Mouse (Mus musculus) lung, postnatal 14 days (tissue): Measurements from ENCODE around the gene Mapk1ip1.

Experiments
- DNase-seq: peaks from one replicate; pipeline ENCODE4 v3.0.0; 2021

The Mapk1ip1 gene

GRCm38 (mm10) chr7:138845544-138846391 is at the start of gene Mapk1ip1, which contains the start of gene Ppp2r2d:
Gene Mapk1ip1 (minus strand): TSS chr7:138846273.
Gene Ppp2r2d (plus strand): TSS chr7:138846079.
- DNase-seq, result peak; percentile 98

GRCm38 (mm10) chr7:138885365-138886289 is 39.6 kb upstream of the Mapk1ip1 start:
- no peak for DNase-seq

GRCm38 (mm10) chr7:138883724-138884123 is 37.7 kb upstream of the Mapk1ip1 start:
- DNase-seq, result no peak

DNA sequence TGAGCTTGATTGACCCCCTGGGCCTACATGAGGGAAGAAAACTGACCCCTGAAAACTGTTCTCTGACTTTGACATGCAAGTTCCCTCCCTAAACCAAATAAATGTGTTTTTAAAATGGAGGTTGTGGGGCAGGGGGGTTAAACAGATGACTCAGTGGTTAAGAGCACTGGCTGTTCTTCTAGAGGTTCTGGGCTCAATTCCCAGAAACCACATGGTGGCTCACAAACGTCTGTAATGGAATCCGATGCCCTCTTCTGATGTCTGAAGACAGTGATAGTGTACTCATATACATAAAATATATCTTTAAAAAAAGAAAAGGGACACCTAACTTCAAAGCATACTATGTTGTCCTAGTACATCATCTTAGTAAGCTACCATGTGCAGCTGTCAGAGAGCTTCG is 29.0 kb upstream of the Mapk1ip1 start:
- DNase-seq, result no peak

DNA sequence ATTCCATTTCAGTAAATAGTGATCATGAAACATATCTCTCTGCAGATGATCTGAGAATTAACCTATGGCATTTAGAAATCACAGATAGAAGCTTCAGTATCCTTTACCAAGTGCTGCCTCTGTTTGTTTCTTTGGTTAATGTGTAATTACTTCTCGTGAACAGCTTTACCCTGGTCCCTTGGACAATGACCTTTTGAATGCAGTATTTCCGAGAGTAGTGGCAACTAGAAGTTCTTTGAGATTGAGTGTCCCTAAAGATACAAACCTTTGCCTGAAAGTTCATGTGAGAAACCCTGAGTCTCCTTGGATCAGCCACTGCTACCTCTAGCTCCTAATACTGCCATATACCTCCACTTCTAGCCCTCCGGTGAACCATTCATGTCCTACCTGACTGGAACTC is 26.9 kb upstream of the Mapk1ip1 start:
- DNase-seq, result no peak

- DNase-seq, result no peak
Measured at GRCm38 (mm10) chr7:138868316-138868715, 22.2 kb upstream of the Mapk1ip1 start.

GRCm38 (mm10) chr7:138867286-138867685 is 21.2 kb upstream of the Mapk1ip1 start:
- DNase-seq, result no peak

DNA sequence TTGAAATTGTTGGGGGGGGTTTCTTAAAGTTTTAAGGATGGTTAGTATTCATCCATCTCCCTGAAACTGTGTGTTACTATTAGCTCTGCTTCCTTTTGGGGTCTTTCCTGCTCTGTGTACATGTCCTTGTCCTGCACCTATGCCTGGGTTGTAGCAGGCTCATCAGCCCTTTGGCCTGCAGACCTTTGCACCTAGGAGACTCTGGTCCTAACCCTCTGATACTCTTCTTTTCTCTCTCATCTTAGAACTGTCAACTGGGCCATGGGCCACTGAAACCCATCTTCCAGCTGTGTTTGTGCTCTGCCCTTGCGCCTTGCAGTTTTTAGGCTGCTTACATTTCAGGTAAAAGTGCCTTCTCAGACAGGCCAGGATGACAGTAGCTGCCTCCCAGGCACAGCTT is 18.7 kb upstream of the Mapk1ip1 start:
- no peak for DNase-seq

GRCm38 (mm10) chr7:138863950-138864572 is 18.0 kb upstream of the Mapk1ip1 start:
- DNase-seq, result no peak

- no peak for DNase-seq
Measured at GRCm38 (mm10) chr7:138856670-138857069, 10.6 kb upstream of the Mapk1ip1 start.

DNA sequence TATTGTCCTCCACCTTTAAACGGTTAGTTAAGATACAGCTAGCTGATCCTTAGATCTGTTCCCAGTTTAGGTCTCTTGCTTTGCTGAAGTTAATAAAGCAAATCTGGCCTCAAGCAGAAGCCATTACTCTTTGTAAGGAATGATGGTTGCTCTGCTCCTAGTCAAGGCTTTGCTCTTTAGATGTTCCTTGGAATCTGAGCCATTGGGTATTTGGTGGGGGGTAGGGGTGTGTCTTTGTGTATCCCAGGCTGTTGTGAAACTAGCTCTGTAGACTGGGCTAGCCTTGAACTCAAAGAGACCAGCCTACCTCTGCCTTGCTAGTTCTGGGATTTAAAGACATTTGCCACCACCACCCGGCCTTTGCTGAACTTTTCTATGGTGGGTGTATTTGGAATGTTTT is 8.1 kb upstream of the Mapk1ip1 start:
- DNase-seq, result no peak

DNA sequence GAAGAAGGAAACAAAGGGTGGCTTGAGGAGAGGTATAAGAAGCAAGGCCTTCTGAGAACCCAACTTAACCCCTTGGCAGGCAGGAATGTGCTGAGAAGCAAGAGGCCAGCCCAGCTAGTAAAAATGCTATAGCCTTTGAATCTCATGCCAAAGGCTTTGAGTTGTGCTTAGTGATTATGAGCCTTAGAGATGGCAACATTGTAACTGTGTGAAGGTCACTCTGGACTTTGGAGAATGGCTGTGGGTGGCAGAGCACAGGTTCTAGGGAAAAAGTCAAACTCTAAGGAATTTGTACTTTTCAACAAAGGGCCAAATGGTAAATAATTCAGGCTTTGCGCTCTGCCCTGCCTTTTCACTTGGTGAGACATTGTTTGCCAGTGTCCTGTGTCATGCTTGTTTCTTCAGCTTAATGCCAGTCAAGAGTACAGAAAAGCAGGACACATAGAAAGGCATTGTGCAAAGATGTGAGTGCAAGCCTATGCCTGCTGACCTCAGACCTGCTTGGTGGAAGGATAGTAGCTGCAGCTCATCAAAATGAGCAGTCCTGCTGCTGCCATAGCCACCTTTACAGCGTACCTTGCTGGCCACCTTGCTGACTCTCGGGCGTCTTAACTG is 7.5 kb upstream of the Mapk1ip1 start:
- DNase-seq, result no peak

DNA sequence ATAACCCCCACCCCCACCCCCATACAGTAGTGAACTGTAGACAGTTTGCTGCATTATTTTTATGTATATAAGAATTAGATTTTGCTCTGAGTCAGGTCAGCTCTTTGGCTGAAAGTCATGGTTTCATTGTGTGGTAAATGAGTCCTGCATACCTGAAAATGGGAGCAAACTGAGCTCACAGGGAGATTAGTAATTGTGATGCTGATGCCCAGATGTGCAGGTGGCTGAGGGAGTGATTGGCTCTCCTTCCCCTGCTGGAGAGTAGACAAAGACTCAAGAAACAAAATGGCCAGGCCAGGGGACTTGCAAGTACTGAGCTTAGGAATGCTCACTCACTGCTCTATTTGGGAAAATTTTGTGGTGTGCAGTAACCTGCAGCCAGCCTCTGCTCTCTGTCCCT is 4.0 kb upstream of the Mapk1ip1 start:
- no peak for DNase-seq

GRCm38 (mm10) chr7:138848028-138848920 is 2.2 kb upstream of the Mapk1ip1 start:
- no peak for DNase-seq

DNA sequence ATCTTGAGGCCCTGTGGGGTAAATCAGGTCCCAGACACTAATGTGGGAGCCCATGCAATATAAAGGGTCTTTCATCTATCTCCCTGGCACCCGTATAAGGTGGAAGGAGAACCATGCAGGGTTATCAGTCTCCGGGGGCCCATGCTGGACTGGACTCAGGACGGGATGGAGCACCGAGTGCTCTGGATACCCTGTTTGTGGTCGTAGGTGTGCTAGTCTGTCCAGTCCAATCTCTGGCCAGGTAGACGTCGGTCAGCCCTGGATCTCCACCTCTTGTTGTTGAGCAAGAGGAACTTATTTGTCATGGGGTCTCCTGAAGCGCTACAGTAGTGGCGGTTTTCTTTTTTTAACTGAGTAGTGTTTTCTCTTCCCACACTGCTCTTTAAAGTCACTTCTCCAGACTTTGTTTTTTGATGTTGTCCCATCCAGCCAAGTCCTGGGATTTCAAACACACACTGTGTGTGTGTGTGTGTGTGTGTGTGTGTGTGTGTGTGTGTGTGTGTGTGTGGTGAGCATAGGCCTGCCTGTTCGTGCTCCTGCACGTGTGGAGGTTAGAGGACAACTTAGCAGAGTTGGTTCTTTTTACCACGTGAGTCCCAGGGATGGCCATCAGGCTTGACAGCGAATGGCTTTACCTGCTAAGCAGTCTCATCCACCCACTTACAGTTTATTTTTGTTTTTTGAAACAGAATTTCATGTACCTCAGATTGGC is 1.4 kb upstream of the Mapk1ip1 start:
- DNase-seq, result no peak

DNA sequence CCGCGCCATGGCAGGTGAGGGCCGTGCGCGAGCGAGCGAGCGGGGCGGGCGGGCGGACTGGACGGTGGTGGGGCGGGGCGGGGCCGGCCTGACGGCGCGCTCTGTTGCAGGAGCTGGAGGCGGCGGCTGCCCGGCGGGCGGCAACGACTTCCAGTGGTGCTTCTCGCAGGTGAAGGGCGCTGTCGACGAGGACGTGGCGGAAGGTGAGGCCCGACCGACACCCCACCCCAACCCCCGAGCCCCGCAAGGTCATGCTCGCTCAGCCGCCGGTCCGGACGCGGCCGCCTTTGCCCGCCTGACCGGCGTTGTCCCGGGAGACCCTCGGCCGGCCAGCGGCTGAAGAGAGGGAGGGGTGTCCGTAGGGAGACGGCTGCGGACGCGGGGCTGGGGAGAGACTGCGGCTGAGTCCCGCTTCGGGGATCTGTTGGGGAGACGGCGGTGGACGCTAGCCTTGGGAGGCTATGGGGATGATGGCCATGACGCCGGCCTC is 474 bp upstream of the Mapk1ip1 start:
- DNase-seq, result no peak

GRCm38 (mm10) chr7:138845111-138845510 is 962 bp downstream of the Mapk1ip1 start:
- DNase-seq, result no peak

DNA sequence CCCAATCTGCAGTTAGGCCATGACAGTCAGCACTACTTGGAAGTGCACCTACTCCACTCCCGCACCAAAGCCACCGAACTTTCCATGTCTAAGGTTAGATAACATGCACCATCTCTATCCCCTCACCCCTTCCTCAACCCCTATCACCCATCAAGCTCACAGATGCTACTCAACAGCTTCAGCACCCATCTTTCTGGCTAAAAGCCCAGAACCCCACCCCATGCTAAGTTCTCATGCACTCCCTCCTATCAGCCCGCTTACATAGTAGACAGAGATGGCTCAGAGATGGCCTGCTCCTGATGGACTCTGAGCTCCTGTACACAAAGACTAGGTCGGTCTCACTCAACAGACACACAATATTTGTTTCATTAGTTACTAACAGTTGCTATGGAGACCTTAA is 2.7 kb downstream of the Mapk1ip1 start:
- DNase-seq, result no peak

DNA sequence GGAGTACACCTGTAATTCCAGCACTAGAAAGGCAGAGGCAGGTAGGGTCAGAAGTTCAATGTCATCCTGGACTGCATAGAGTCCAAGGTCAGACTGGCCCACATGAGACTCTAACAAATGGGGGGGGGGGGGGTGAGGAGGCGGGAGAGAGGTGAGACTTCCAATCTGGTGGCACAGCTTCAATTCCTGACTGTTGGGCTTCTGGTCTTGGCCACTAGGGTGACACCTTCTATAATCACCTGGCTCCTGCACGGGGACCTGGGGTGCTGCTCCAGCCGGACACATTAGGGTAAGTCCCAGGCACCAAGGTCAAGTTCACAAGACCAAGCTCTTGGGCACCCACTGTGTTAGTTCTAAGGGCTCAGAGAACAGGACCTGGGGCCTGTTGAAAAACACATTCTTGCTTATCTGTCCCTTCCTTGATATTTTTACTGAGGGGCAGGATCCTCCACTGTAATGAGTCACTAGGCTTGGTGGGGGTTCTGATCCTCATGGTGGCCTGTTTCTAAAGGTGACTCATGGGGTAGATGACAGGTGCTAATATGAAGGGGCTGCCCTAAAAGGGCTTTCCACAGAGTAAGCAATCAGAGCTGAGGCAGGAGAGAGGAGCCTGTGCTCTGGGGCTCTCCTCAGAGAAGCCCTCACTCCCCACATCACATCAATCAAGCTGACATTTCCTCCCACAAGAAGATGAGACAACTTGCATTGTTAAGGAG is 4.5 kb downstream of the Mapk1ip1 start:
- DNase-seq, result no peak

DNA sequence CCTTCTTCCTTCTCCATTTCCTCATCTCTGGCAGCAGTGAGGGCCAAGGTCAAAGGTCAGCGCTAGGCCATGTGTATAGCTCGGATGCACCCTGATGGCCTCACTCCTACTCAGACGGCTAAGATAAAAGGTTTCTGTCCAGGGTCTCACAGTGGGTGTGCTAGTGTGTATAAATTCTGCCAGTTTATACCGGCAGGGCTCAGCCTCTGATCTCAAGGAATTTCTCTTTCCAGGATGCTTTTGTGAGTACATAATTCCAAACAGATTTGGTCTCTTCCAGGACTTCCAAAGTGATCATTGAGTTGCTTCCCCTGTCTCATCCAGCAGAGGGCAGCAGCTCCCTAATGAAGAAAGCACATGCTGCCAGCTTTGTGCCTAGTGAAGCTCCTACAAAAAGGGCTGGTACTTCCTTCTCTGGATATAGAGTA is 5.5 kb downstream of the Mapk1ip1 start:
- DNase-seq, result peak; percentile 86
